Mouse (Mus musculus): ENCODE results near the gene Adora3.

DNA sequence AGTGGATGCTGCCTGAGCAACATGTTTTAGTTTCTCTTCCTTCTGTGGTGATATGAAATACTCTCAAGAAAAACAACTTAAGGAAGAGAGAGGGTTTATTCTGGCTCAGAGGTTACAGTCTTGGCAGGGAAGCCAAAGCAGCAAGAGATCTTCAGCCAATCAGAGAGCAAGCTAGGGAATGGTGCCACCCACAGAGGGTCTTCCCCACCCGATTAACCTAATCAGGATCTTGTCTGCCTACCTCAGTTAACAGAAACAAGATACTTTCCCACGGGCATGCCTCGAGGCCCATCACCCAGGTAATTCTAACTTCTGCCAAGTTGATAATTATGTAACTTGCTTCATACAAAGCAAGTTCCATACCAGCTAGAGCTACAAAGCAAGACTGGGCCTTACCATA lies 9.8 kb downstream of the Adora3 start:
- TF ChIP-seq POLR2A (IDR thresholded peaks at IDR 0.05; ENCODE audit: low read depth, low read length) (no peak), CTCF (IDR thresholded peaks at IDR 0.05; ENCODE audit: extremely low read depth, insufficient read length, insufficient replicate concordance, low read depth, low read length) (no peak)
